Mouse (Mus musculus): ENCODE measurements around the gene Slc25a3.

DNA sequence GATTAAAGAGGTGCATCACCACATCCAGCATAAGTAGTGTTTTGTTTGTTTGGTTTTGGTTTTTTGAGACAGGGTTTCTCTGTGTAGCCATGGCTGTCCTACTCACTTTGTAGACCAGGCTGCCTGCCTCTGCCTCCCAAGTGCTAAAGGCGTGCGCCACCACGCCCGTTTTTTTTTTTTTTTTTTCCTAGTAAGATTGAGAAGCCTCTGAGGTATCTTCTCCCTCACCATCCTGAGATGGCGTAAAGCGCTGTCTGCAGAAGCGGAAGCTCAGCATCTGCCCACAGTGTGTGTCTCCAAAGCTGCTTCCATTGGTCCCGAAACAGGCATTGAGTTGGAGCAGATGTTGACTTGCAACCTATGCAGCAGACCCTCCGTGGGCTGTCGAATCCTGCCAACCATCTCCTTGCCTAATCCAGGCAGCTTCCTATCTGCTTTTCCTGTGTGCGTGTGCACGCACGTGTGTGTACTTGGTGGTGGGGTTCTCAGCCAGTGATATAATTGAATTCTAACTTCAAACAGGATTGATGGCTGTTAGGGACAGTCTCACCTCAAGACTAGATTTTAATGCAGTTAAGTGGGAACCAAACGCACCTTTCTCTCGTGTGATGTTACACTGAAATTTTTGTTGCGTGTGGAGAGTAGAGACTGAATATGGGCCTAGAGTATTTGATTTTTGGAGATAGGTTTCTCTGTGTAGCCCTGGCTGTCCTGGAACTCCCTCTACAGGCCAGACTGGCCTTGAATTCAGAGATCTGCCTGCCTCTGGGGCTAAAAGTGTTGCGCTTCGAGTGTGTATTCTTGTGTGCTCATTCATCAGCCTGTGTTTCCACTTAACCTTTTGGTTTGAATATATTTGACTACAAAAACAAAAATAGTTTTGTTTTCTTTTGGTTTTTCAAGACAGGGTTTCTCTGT, 19.7 kb upstream of the Slc25a3 start:
- TF ChIP-seq POLR2A (IDR thresholded peaks at IDR 0.05; ENCODE audit: low read depth, low read length) (no peak), CTCF (conservative IDR thresholded peaks at IDR 0.05; ENCODE audit: insufficient read depth, insufficient read length, low read depth, low read length) (no peak)
